Mouse (Mus musculus): ENCODE measurements around the gene Lman2. TPM values are rescaled to one million over a fixed set of nuclear protein-coding genes. Genes with fewer than 3 reads are reported as not detected.

The Lman2 gene
- total and polyA plus RNA-seq, 2 experiments from 2014 or later = 37.0 to 60.7 TPM

DNA sequence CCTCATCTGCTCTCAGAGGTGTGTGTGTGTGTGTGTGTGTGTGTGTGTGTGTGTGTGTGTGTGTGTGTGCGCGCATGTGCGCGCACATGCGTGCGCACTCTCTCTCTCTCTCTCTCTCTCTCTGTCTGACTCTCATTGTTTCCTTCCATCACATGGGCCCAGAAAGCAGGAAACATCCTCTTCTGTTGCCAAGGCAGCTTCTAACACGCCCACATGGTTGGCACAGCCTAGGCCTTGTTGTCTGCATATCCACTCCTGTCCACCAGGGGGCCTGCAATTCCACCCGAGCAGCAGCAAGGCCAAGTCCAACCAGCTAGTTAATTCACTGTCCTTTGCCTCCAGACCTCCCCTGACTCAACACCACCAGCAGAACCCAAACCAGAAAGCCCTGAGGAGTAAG is 35.0 kb downstream of the Lman2 start:
- Histone ChIP-seq H3K27me3 (ENCODE audit: insufficient read depth, low read length) (no peaks in the 10 kb centered on the region), H3K27ac (peak overlapping the region; percentile 52; the same call in 1 of the 2 replicates), H3K4me1 (ENCODE audit: insufficient read depth, low read length) (peaks cover 14% of the 10 kb centered on the region), H3K9me3 (ENCODE audit: low read length) (no peaks in the 10 kb centered on the region), H3K36me3 (ENCODE audit: insufficient read depth, low read length) (peaks cover 12% of the 10 kb centered on the region), H3K4me2 (ENCODE audit: low read depth, low read length) (peak overlapping the region; percentile 18; the same call in 1 of the 2 replicates), H3K9ac (replicated peaks; ENCODE audit: low read length) (no peak overlapping the region), H3K4me3 (ENCODE audit: low read length) (no peak overlapping the region)
- 29% methylated on average over 8 of the region's 8 CpGs for WGBS
- DNase-seq (ENCODE audit: low spot score) (peak; percentile 93), ATAC-seq (peak; percentile 73)
- TF ChIP-seq CTCF (IDR thresholded peaks at IDR 0.05; ENCODE audit: low read depth) = peak; percentile 96

DNA sequence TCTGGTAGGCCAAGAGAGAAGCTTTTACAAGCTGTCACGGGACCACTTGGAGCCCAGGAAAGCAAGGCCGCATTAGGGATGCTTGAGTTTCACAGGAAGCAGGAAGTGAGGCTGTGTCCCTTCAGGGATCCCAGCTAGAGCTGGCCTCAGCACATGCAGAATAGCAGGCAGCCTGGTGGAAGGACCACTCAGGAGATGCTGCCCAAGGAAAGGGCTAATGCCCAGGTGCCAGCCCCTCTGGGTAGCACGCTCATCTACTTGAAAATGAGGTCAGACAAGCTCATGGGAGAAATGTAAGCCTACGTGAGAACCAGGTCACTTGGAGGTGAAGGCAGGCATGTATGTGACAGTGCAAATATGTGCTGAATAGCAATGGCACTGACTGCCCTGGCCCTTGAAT is 35.4 kb downstream of the Lman2 start:
- H3K36me3 ChIP-seq (ENCODE audit: insufficient read depth, low read length) = peaks cover 12% of the 10 kb centered on the region
- peak overlapping the region; percentile 52; the same call in 1 of the 2 replicates for H3K27ac ChIP-seq
- TF ChIP-seq CTCF (IDR thresholded peaks at IDR 0.05; ENCODE audit: low read depth) = no peak
- H3K4me1 ChIP-seq (ENCODE audit: insufficient read depth, low read length) = peaks cover 14% of the 10 kb centered on the region
- H3K9ac ChIP-seq (replicated peaks; ENCODE audit: low read length) = no peak overlapping the region
- WGBS = 54% methylated on average over 4 of the region's 4 CpGs
- H3K4me2 ChIP-seq (ENCODE audit: low read depth, low read length) = peak overlapping the region; percentile 18; the same call in 1 of the 2 replicates
- ATAC-seq (no peak; the same call in 1 of the 2 replicates), DNase-seq (ENCODE audit: low spot score) (peak; percentile 21)
- no peak overlapping the region for H3K4me3 ChIP-seq (ENCODE audit: low read length)
- H3K9me3 ChIP-seq (ENCODE audit: low read length) = no peaks in the 10 kb centered on the region
- H3K27me3 ChIP-seq (ENCODE audit: insufficient read depth, low read length) = no peaks in the 10 kb centered on the region

DNA sequence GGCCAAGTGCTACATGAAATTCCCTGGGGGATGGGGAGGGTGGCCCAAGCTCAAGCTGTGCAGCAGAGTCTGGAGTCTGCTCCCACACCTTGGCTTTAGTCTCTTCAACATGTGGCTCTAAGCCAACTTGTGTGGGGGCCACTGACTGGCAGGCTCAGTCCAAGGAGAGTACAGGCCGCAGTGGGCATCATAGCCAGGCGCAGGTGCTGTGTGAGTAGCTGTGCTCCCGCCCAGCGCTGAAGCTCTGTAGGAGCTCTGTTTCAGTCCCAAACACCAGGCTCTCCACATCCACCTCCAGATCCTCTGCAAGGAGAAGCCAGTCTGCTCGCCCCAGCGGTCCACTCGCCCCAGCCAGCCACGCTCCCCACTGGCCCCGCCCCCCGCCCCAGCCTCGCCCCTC is 37.0 kb downstream of the Lman2 start:
- peaks cover 14% of the 10 kb centered on the region for H3K4me1 ChIP-seq (ENCODE audit: insufficient read depth, low read length)
- H3K4me3 ChIP-seq (ENCODE audit: low read length) = no peak overlapping the region
- WGBS = 79% methylated on average over 11 of the region's 11 CpGs

DNA sequence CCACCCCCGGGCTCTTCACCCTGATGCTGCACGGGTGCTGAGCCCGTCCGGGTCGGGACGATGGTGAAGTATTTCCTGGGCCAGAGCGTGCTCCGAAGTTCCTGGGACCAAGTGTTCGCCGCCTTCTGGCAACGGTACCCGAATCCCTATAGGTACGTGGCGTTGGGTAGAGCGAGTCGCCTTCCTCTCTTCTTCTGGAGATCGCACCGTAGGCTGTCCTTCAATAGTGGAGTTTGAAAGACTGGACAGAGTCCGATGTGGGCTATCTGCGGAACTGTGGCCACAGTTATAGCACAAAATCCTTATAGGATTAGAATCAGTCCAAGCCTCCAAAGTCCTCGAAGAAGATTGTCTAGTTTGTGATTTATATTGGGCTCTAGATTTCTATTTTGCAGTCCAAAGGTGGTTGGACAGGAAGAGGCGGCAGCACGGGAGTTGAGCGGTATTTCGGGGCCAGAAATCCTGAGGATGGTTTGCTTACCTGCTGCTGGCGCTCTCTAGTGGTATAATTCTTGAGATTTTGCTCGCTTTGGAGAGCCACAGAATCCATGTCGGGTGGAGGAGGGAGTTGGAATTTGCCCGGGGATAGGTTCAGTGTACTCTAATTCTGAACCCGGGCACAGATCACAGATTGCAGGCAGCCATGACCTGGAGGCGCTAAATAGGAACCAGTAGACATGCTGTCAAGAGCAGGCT is 40.3 kb downstream of the Lman2 start:
- peak; percentile 66 for TF ChIP-seq CTCF (IDR thresholded peaks at IDR 0.05; ENCODE audit: low read depth)
- ATAC-seq = no peak

More for the DNA sequence above, 37.0 kb downstream of the Lman2 start:
- ATAC-seq = no peak
- no peak for TF ChIP-seq CTCF (IDR thresholded peaks at IDR 0.05; ENCODE audit: low read depth)
- Histone ChIP-seq H3K36me3 (ENCODE audit: insufficient read depth, low read length) (peaks cover 12% of the 10 kb centered on the region), H3K27me3 (ENCODE audit: insufficient read depth, low read length) (no peaks in the 10 kb centered on the region), H3K4me2 (ENCODE audit: low read depth, low read length) (no peak overlapping the region), H3K9me3 (ENCODE audit: low read length) (no peaks in the 10 kb centered on the region), H3K9ac (replicated peaks; ENCODE audit: low read length) (no peak overlapping the region), H3K27ac (no peak overlapping the region)
- DNase-seq (ENCODE audit: low spot score) = no peak

DNA sequence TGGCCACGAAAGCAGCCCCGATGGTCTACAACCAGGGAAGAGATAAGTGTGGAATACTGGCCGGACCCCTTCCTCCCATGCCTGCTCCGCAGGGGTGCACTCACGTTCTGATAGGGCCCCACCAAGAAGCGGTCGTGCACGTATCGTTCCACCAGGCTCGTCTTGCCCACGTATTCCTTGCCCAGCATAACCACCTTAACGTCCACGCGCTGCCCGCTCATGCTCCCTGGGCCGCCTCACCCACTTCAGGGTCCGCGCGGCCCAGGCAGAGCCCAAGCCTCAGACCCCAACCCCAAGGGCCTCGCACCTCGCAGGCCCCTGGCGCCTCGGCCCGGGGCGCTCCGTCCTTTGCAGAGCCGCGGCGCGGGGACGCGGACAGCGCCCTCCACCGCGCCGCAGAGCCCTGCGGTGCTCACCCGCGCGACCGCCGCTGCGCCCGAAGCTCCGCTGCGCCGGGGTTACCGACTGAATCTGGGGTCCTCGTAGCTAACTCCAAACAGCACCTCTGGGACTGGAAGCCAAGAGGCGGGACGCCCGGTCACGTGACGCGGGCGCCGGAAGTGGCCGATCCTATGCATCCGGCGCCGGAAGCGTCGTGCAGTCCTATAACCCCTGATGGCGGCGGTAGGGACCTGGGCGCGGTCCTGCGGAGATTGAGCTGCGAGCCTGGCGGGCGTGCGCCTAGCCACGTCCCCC is 41.0 kb downstream of the Lman2 start, which contains the start of gene Rab24:
Rab24 (minus strand) TSS at position 513 of the 696 bp plus-strand sequence.
- peaks cover 22% of the 10 kb centered on the region for H3K36me3 ChIP-seq (ENCODE audit: insufficient read depth, low read length)
- H3K9ac ChIP-seq (replicated peaks; ENCODE audit: low read length) = peak within 1 kb of the TSS; percentile 90
- peak within 1 kb of the TSS; percentile 89 for H3K4me3 ChIP-seq (ENCODE audit: low read length)
- ATAC-seq (peak; percentile 92), DNase-seq (ENCODE audit: low spot score) (peak; percentile 96)
- no peaks in the 10 kb centered on the region for H3K9me3 ChIP-seq (ENCODE audit: low read length)
- WGBS = under 1% methylated on average over 73 of the region's 73 CpGs
- H3K27me3 ChIP-seq (ENCODE audit: insufficient read depth, low read length) = no peaks in the 10 kb centered on the region
- H3K27ac ChIP-seq = peak within 1 kb of the TSS; percentile 75
- H3K4me1 ChIP-seq (ENCODE audit: insufficient read depth, low read length) = no peaks in the 10 kb centered on the region; the same call in 1 of the 2 replicates
- TF ChIP-seq CTCF (IDR thresholded peaks at IDR 0.05; ENCODE audit: low read depth) = no peak
- peak within 1 kb of the TSS; percentile 89 for H3K4me2 ChIP-seq (ENCODE audit: low read depth, low read length)

More for the DNA sequence above, 40.3 kb downstream of the Lman2 start:
- Histone ChIP-seq H3K27ac (peak overlapping the region; percentile 75), H3K4me3 (ENCODE audit: low read length) (peak overlapping the region; percentile 89), H3K4me1 (ENCODE audit: insufficient read depth, low read length) (peaks cover 3% of the 10 kb centered on the region), H3K4me2 (ENCODE audit: low read depth, low read length) (peak overlapping the region; percentile 89), H3K36me3 (ENCODE audit: insufficient read depth, low read length) (peaks cover 19% of the 10 kb centered on the region), H3K27me3 (ENCODE audit: insufficient read depth, low read length) (no peaks in the 10 kb centered on the region), H3K9ac (replicated peaks; ENCODE audit: low read length) (peak overlapping the region; percentile 90), H3K9me3 (ENCODE audit: low read length) (no peaks in the 10 kb centered on the region)
- WGBS = 1% methylated on average over 31 of the region's 31 CpGs
- DNase-seq (ENCODE audit: low spot score) = peak; percentile 78

DNA sequence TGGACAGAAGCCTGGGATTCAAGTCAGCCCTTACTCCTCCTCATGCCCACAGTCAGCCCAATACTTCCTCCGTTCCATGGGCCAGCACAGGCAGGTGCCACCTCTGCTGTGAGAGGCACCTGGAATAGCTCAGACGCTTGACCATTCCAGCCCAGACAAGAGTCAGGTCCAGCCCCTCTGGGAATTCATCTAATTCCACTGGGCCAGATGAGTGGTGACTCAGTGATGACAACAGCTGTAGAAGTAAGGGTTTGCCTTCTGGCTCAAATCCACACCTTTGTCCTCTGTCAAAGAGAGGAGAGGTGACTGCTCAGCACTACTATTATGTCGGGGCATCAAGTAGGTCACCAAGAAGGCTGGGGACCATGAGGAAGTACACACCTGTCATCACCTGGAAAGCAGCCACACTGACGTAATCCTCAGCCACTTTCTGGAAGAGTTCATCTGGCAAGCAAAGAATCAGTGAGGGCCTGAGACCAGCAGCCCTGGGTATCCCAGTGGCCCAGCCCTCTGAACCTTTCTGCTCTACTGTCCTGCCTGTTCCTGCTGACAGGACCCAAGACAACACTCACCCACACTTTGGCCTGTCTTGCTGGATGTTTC is 42.6 kb downstream of the Lman2 start, which contains the start of gene Prelid1:
Prelid1 (plus strand) TSS at position 570 of the 603 bp plus-strand sequence.
- no peaks in the 10 kb centered on the region; the same call in 1 of the 2 replicates for H3K4me1 ChIP-seq (ENCODE audit: insufficient read depth, low read length)
- no peak for TF ChIP-seq CTCF (IDR thresholded peaks at IDR 0.05; ENCODE audit: low read depth)
- 81% methylated on average over 4 of the region's 4 CpGs for WGBS

More for the DNA sequence above, 42.6 kb downstream of the Lman2 start, which contains the start of gene Prelid1:
- Histone ChIP-seq H3K4me2 (ENCODE audit: low read depth, low read length) (peak within 1 kb of the TSS; percentile 89), H3K27me3 (ENCODE audit: insufficient read depth, low read length) (no peaks in the 10 kb centered on the region), H3K36me3 (ENCODE audit: insufficient read depth, low read length) (peaks cover 12% of the 10 kb centered on the region; the same call in 1 of the 2 replicates), H3K27ac (peak within 1 kb of the TSS; percentile 75), H3K4me3 (ENCODE audit: low read length) (peak within 1 kb of the TSS; percentile 89), H3K9me3 (ENCODE audit: low read length) (no peaks in the 10 kb centered on the region), H3K9ac (replicated peaks; ENCODE audit: low read length) (peak within 1 kb of the TSS; percentile 90)
- ATAC-seq (no peak), DNase-seq (ENCODE audit: low spot score) (no peak)
